Mouse (Mus musculus): ENCODE measurements around the gene Bpnt1.
A peak's percentile ranks its signal among the peaks of the same experiment; 100 is the strongest.

Bpnt1 gene

DNA sequence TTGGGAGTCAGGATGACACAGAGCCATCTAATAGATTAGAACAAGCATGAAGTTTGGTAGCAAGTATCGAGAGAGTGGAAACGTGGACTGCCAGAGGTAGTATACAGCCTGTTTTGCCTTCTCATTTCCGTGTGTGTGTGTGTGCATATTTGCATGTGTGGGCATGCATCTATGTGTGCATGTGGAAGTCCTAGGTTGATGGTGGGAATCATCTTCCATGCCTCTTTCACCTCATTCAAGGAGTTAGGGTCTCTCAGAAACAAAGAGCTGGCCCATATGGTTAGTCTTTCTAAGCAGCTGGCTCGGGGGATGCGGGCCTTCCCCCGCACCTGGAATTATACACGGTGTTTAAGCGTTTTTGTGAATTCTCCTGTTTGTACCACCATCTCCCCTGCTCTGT, 2.1 kb upstream of the Bpnt1 start:
- no peak for DNase-seq (ENCODE audit: inconsistent age in 2 of 2, low spot score in 1 of 2)

DNA sequence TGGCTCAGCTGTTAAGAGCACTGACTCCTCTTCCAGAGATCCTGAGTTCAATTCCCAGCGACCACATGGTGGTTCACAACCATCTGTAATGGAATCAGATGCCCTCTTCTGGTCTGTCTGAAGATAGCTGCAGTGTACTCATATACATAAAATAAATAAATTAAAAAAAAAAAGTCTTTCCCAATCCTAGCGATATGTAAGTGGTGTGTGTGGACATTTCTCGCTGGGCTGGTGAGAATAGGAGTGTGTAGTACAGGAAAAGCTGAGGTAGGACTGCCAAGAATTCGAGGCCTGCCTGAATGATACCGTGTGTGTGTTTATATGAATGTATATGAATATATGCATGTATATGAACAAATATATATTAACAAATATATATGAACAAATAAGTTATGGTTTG, 585 bp upstream of the Bpnt1 start:
- no peak for DNase-seq (ENCODE audit: inconsistent age in 2 of 2, low spot score in 1 of 2)

DNA sequence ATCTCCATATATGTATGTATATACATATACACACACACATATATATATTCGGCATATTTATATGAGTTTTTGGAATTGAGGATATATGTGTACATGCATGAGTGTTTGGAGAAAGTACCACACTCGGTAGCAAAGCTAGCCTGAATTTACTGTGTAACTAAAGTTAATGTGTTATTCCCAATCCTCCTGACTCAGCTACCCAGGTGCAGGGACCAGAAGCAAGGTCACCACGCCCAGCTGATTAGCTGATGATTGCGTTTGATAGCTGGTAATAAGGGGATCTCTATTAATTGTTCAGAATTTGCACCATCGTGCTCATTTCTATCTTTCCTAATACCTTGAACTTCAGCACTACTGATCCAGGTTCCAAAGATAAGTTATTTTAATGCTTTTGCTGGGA, 1.7 kb downstream of the Bpnt1 start:
- no peak for DNase-seq (ENCODE audit: inconsistent age in 2 of 2, low spot score in 1 of 2)

DNA sequence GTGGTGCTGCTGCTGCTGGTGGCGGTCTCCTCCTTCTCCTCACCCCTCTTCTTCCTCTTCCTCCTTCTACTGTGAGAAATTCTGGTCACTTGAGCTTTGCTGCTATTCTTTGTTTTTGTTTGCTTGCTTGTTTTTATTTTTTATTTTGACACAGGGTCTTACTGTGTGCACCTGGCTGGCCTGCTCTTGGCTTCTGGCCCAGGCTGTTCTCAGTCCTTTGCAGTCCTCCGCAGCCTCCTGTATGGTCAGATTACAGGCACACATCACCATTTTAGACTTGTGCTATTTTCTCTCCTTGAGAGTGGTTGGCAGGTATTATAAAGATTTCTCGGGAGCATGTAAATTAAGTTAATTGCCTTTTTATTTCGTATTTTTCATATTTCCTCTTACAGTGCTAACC, 2.2 kb downstream of the Bpnt1 start:
- DNase-seq (ENCODE audit: inconsistent age in 2 of 2, low spot score in 1 of 2), result no peak

DNA sequence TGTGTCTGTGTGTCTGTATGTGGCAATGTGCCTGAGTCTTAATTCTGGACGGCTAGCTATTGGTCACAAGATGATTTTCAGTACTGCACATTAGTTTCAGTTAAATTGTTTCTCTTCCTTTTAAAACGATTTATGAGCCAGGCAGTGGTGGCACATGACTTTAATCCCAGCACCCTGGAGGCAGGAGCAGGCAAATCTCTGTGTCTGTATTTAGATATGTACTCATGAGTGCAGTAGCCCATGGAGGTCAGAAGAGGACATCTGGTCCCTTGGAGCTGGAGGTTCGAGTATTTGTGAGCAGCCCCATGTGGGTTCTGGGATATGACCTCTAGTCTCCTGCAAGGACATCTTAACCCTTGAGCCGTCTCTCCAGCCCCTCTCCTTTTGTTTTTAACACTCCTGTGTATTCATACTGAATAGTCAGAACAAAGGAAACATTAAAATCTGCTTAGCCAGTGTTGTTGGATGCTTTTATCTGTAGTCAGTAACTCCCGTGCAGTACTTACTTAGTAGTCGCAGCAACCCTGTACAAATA, 3.3 kb downstream of the Bpnt1 start:
- DNase-seq (ENCODE audit: inconsistent age in 2 of 2, low spot score in 1 of 2), result no peak

DNA sequence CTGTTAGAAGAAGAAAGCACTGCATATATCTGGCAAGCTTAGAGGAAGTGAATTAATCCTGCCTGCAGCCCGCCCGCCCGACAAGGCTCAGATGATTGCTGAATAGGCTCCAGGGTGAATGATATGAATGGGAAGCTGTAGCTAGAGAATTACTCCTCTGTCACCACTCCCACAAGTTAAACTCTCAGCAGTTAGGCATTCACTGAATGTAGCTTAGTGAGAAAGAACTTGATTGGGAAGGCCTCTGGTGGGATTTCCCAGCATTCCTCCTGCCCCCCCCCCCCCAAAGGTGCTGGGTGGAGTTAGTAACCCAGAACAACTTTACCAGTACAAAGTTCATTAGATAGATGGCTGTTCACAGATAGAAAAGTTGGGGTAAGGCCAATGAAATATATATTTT, 4.6 kb downstream of the Bpnt1 start:
- no peak for DNase-seq (ENCODE audit: inconsistent age in 2 of 2, low spot score in 1 of 2)

DNA sequence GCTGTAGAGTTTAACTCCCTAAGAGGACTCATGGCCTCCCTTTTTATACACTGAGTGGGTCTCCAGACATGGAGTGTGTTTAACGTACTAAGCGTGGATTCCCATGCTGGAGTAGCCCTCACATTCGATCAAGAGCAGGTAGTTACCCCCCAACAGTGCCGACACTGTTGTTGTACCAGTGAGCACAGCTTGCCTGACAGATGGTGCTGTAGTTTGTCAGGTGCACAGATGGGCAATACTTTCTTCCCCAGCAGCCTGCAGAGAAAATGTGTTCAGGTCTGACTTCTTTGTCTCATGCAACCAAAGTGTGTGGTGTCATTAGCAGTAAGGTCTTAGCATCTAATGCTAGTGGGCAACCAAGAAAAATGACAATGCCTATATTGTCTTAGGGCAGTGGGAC, 10.5 kb downstream of the Bpnt1 start:
- no peak for DNase-seq (ENCODE audit: inconsistent age in 2 of 2, low spot score in 1 of 2)

DNA sequence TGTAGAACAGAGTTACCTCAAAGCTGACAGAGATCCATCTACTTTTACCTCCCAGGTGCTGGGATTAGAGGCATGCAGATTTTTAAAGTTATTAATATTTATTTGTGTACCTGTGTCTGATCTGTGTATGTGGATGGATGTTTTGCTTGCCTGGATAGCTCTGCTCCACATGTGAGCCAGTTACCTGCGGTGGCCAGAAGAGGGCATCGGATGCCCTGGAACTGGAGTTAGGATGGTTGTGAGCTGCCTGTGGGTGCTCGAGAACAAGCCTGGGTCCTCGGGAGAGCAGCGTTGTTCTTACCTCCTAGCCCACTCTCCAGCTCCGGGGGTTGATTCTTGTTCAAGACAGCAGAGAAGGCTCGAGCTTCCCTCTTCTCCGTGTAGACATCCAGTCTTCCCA, 11.5 kb downstream of the Bpnt1 start:
- no peak for DNase-seq (ENCODE audit: inconsistent age in 2 of 2, low spot score in 1 of 2)

DNA sequence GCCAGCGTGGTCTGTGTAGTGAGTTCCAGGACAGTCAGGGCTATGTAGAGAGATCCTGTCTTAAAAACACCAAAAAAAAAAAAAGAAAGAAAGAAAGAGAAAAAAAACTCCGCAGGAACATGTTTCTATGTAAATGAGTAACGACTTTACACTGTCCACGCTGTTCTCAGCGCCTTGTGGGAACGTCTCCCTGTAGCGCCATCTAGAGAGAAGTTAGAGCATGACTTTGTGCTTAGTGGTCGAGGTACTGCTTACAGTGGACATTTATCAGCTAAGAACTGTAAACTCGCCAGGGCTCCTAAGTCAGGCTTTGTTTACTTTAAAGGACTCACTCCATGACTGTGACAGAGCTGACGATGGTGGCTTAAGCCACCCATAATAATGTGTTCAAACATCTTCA, 14.2 kb downstream of the Bpnt1 start:
- DNase-seq (ENCODE audit: inconsistent age in 2 of 2, low spot score in 1 of 2), result no peak

DNA sequence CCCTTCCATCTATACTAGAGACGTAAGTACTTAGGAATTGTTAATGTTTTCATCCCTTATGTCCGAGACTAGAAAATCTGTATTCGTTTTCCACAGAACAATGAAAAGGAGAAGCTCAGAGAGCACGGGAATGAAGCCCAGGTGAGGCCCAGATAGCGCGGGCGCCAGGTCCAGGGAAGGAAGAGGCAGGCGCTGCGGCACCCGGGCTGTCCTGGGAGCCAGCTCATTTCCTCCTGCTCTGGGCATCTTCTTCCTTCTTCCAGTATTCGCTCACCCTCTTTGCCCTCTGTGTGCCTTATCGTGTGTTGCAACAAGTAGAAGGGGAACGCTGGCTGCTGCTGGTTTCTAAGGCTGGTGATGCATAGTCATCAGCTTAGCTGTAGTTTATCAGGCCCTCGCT, 17.8 kb downstream of the Bpnt1 start:
- no peak for DNase-seq (ENCODE audit: inconsistent age in 2 of 2, low spot score in 1 of 2)

DNA sequence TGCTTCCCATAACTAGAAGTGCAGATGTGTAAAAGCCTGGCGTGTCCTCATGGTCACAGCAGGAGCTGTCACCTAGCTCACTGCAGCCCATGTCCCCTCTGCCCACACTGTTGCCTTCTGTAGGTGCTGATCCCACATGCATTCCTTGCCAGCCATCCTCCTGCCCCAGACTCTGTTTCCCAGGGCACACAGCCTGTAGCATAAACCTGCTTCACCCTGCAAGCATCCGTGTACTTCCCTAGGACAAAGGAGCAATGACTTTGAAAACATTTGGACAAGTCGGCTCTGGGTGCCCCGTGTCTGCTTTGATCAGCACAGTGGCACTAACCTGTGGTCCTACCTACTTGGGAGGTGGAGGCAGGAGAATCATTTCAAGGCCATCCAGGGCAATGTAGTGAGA, 18.7 kb downstream of the Bpnt1 start:
- DNase-seq (ENCODE audit: inconsistent age in 2 of 2, low spot score in 1 of 2), result no peak

DNA sequence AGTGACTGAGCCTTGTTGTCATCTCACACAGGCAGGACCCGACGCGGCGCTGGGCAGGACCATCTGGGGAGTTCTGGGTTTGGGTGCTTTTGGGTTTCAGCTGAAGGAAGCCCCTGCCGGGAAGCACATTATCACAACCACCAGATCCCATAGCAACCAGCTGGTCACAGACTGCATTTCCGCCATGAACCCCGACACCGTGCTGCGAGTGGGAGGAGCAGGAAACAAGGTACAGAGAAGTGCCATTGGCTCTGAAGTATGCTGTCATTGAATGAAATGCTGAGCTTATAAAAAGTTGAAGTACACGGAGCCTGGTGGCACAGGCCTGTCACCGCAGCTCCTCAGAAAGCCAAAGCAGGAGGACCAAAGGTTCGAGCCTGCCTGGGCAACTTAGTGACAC, 20.2 kb downstream of the Bpnt1 start:
- DNase-seq (ENCODE audit: inconsistent age in 2 of 2, low spot score in 1 of 2), result no peak

DNA sequence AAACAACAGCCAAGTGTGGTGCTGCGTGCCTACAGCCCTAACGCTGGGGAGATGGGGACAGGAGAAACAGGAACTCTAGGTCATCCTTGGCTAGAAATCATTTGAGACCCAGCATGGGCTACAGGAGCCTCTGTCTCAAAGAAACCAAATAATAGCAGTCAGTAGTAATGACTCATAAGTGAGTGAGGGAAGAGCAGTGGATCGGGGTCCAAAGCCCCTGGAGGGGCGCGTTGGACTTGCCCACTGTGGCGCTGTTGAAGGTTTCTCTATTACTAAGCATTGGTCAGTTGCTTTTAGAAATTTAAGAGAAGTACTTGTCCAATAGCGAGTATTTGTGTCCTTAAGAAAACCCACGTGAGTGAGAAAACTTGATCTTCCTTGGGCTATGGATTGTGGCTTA, 21.4 kb downstream of the Bpnt1 start:
- DNase-seq (ENCODE audit: inconsistent age in 2 of 2, low spot score in 1 of 2), result no peak

DNA sequence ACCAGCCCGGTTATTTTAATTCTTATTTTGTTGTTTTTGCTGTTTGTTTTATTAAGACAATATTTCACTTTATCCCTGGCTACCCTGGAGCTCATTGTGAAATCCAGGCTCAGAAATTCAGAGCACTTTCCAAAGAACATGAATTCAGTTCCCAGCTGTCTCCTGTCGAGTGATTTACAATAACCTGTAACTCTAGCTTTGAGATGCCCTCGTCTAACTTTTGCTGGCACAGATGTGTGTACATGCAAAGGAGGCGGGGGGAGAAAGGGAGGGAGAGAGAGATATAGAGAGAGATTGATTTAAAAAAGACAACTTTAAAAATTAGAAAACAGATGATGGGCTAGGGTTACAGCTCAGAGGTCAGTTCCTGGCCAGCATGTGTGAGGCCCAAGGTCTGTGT, 22.8 kb downstream of the Bpnt1 start:
- no peak for DNase-seq (ENCODE audit: inconsistent age in 2 of 2, low spot score in 1 of 2)

DNA sequence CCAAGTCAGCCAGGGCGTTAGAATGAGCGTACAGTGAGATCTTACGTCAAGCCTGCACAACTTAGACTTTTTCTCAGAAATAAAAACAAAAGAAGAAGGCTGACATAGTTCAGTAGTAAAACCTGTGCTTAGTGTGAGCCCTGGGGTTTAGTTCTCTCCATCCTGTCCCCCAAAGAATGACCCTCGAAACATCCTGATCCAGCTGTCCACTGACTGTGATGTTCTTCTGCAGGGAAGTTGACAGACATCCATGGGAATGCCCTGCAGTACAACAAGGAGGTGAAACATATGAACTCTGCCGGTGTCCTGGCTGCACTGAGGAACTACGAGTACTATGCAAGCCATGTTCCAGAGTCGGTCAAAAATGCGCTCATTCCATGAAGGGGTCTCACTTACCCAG, 24.3 kb downstream of the Bpnt1 start:
- DNase-seq (ENCODE audit: inconsistent age in 2 of 2, low spot score in 1 of 2), result no peak

DNA sequence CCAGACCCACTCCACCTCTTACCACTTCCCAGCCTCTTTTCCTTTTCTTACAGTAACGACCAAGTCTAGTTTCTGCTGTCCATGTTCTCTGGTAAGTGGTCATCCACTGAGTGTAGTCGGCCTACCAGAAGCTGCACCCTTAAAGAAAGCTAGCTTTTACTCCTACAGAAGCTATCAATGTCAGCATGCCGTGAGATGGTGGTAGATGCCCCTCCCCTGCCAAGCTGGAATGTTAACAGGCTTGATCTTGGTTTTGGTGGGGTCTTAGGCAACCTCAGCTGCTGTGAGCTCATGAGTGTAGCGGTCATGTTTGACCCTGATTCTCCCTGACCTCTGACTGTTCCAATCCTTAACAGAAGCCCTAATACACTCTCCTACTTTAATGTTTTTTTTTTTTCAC, 26.3 kb downstream of the Bpnt1 start:
- DNase-seq (ENCODE audit: inconsistent age in 2 of 2, low spot score in 1 of 2), result no peak

DNA sequence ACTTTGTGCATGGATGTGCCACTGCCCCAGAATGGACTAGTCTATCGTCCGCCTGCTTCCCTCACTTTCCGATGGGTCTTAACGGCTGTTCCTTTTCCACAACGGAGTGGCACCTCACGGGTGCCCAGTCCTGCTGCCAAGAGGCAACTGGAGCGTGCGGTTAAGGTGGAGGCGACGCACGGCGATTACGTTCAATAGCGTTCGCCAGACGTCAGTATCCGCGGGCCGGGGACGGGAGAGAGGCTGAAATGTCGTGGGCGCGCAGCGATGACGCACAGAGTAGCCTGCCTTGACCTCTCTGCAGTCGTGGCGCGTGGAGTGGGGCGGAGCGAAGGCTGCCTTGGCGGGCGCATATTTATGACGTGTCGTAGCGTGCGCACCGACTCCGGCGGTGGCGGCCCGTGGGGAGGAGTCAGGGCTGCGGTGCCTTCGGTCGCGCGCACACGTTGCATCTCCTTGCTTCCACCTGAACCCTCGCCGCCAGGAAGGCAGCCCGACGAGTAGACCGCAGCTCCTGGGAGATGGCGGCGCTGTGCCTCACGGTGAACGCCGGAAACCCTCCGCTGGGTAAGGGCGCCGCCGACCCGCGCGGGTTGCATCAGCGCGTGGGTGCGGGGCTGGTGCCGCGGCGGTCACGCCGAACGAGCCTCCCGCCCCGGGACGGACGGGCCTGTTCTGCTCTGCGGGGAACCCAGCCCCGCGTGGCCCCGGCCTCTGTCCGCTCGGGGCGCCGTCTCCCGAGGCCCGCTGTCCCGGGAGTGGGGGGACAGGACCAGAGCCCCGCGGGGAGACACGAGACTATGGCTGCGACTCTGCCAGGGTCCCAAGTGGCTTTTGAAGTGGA, 30.9 kb downstream of the Bpnt1 start, which contains the start of gene Eprs:
Gene Eprs (plus strand): TSS at position 368 of the 844 bp plus-strand sequence.
- peak; percentile 99 to 100 for DNase-seq (ENCODE audit: inconsistent age in 2 of 2, low spot score in 1 of 2)

DNA sequence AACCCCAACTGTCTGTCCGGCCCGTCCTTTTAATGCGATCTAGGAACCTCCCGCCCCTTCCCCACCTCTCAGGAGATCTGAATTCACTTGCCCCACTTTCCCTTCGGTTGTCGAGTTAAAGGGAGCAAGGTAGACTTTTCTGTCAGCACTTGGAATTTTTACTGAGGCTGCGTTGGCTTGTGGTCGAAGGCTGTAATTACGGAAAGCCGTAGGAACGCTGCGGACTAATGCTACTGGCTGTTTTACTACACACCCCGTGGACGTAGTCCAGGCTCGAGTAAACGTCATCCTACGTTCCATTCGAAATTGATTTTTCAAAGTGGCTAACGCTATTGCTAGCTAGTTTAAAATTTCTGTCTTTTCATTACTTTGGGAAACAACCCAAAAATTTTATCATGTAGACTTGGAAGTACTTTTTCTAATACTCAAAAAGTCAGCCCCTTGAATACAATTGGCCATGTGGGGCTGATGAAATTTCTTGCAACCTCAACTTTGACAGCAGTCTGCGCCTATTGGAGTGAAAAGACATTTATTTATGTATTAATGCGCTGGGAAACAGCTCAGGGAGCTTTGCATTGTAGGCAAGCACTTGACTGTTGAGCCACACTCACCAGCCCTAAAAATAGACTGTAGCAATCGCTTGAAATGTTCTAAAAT, 31.7 kb downstream of the Bpnt1 start:
- peak; percentile 57 to 83 for DNase-seq (ENCODE audit: inconsistent age in 2 of 2, low spot score in 1 of 2)

DNA sequence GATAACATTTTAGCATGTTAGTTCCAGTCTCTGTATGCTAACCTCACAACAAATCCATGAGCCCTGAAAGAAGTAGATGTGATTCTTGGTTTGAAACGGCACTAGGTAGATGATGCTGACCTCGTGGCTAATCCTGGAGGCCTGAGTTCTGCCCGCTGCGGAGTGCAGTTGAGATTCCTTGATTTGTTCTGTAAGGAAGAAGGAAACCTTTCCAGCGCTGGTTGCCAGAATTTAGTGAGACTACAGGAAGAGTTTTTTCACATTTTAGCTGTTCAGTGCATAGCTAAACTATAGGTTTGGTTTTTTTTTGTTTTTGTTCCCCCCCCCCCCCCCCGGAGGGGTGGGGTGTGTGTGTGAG, 32.2 kb downstream of the Bpnt1 start:
- DNase-seq (ENCODE audit: inconsistent age in 2 of 2, low spot score in 1 of 2), result no peak

DNA sequence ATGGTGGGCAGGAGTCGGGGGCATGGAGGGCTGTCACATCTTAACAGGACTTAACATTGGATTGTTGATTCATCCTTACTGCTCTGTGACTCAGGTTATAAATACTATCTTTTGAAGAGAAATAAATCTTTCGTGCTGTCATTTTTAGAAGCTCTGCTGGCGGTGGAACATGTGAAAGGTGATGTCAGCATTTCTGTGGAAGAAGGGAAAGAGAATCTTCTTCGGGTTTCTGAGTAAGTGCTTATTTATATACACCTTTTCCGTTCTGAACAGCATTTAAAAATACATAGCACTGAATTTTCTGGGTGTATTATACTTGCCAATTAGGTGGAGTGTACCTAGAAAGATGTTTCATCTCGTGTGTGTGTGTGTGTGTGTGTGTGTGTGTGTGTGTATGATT, 35.4 kb downstream of the Bpnt1 start:
- DNase-seq (ENCODE audit: inconsistent age in 2 of 2, low spot score in 1 of 2), result peak in 1 of 2 experiments; percentile 46

DNA sequence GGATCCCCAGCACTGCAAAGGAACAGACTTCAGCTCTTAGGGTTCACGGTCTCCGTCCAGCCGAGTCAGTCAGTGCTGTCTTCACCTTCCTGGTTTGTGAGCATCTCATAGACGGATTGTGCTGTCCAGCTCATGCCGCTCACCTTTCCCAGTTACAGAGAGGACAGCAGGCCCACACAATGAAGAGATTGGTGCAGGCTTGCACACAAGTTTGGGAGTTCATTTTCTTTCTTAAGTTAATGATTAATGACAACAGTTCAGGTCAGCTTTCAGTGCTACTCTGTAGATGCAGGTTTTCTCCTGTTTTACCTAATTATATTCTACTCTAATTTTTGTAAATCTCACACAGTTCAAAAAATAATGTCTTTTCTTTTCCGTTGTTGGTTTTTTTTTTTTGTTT, 38.0 kb downstream of the Bpnt1 start:
- DNase-seq (ENCODE audit: inconsistent age in 2 of 2, low spot score in 1 of 2), result no peak

DNA sequence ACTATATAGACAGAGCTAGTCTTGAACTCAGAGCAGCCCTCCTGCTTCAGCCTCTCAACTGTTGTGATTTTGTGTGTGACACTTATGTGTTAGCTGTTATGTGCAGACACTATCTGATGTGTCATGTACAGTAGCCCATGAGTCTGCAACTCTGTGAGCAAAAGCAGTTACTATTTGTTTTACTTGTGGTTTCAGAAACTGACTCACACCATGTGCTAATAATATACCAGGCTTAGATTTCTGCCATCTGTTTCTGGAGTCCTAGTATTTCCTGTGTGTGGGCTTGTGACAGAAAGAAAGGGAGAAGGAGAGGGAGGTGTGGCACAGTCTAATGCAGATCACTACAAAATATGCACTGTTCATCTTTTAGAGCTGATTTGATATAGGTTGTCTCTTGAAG, 44.4 kb downstream of the Bpnt1 start:
- DNase-seq (ENCODE audit: inconsistent age in 2 of 2, low spot score in 1 of 2), result no peak

DNA sequence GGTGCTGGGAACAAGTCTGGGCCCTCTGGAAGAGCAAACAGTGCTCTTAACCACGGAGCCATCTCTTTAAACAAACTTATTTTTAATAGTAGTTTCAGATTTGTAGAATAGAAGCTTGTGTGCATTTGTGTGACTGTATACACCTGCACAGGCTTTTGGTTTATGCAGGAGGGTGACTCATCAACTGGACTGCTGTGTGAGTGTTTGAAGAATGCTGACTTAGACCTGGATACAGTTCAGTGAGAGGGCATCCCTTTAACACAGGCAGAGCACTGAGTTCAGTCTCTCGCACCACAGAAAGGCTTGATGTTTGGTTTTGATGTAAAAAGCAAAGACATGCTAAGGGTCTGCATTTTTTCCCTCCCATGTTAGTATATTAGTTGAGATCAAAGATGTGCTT, 45.5 kb downstream of the Bpnt1 start:
- DNase-seq (ENCODE audit: inconsistent age in 2 of 2, low spot score in 1 of 2), result no peak
